Mouse (Mus musculus) adrenal gland, adult 2 months (tissue): ENCODE results near the gene Afm. TPM values are rescaled to one million over a fixed set of nuclear protein-coding genes. Genes with fewer than 3 reads are reported as not detected.

Experiments used
- DNase-seq: peaks from one replicate; pipeline ENCODE4 v3.0.0; 2021
- long read RNA-seq: library from polyadenylated mRNA; stranded (forward); transcript quantifications from one replicate; pipeline ENCODE4 v2.0.0, GENCODE M21; 2021
- polyA plus RNA-seq: library from polyadenylated mRNA; depleted of rRNA; stranded (reverse); fragments of >200 nt; gene quantifications from 2 replicates; pipeline ENCODE4 v1.2.3, GENCODE M21; 2012; rRNA removed
- total RNA-seq, 2 experiments: library from RNA; stranded (reverse); gene quantifications; 2 replicates each; pipeline ENCODE4 v1.2.3; 2021

Gene Afm
- total RNA-seq (1 to 10 TPM in 1 of 2 experiments, not detected in 1; 1.1 TPM), polyA plus RNA-seq (not detected in 2 replicates)
- long read RNA-seq = 0 reads

GRCm38 (mm10) chr5:90518356-90519100 is at the start of gene Afm:
Afm (plus strand) TSS chr5:90518932.
- no peak for DNase-seq

DNA sequence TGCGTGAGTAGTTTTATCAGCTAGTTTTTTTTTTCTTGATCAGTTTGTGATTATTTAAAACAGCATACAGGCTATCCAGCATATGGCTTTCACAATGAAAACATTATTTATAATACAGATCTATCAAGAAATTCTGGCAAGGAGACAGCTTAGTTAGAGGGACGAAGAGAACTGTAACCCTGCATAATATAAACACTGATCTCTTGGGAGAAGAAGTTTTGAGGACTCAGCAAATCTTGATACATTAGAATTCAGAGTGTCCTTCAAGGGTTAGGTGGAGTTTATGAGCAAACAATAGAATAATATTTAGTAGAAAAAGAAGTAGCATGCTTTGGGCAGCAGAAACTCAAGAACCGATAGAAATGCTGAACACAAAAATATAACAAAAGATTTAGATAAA is 47.9 kb upstream of the Afm start:
- DNase-seq = no peak

- DNase-seq = no peak
Measured at GRCm38 (mm10) chr5:90473902-90474301, 44.8 kb upstream of the Afm start.

DNA sequence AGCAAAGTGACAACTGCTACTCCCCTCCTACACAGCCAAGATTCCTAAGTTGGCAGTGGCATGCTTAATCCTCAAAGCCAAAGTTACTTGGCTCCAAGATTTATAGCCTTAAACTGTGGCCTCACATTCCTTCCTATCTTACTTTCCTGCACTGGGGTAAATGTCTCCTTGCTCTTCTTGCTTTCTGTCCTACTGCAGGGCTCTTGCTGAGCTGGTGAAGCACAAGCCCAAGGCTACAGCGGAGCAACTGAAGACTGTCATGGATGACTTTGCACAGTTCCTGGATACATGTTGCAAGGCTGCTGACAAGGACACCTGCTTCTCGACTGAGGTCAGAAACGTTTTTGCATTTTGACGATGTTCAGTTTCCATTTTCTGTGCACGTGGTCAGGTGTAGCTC is 44.4 kb upstream of the Afm start:
- DNase-seq = peak; percentile 37

- no peak for DNase-seq
Measured at GRCm38 (mm10) chr5:90476741-90477140, 42.0 kb upstream of the Afm start.

DNA sequence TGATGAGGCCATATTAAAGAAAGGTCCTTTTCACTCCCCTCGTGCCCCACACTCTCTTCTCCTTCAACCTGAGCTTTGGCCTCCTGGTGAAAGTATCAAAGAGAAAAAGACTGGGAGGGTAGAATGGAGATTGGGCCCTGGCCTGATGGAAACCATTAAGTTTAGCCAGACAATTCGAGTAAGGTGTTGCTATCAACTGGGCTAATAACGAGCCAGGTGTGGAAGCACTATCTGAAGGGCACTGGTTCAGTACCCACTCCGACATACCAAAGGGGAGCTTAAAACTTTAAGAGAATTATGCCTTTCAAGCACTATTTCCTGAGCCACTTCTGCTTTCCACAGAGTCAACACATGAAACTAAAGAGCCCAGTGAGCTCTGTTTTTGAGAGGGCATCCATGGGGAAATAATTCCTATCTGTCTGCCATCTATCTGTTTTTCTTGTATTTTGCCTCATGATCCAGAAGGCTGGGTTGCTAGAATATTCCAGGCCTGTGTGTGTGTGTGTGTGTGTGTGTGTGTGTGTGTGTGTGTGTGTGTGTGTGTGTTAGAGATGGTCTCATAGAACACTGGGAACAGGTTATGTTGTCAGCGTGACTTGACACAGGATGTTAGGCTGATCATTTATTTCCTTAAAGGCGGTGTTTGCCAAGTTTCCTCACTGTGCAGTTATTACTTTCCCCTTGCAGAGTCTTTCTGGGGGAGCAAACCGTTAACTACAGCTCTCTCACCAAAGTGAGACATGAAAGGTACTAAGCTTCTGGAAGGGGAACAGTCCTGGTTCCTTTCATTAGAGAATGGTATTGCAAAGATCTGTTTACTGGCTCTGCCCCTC is 41.2 kb upstream of the Afm start:
- DNase-seq = no peak

GRCm38 (mm10) chr5:90478886-90479285 is 39.8 kb upstream of the Afm start:
- no peak for DNase-seq

GRCm38 (mm10) chr5:90485597-90485996 is 33.1 kb upstream of the Afm start:
- DNase-seq = no peak

GRCm38 (mm10) chr5:90488323-90488722 is 30.4 kb upstream of the Afm start:
- no peak for DNase-seq

- no peak for DNase-seq
Measured at GRCm38 (mm10) chr5:90490518-90490917, 28.2 kb upstream of the Afm start, which contains the start of gene Afp. Afp (plus strand) TSS chr5:90490737.

DNA sequence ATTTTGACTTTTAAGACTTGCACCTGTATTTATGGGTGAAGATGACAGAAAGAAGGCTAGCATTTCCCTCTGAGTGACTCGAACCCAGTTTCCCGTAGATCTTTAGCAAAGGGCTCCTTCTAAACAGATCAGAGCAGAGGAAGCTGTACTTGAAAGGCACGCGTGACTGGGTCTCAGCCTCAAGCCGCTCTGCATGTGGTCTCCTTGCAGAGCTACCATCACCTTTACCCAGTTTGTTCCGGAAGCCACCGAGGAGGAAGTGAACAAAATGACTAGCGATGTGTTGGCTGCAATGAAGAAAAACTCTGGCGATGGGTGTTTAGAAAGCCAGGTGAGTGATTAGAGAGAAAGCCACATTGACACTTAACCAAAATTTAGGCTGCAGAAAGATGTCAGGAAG is 26.3 kb upstream of the Afm start:
- DNase-seq = no peak

DNA sequence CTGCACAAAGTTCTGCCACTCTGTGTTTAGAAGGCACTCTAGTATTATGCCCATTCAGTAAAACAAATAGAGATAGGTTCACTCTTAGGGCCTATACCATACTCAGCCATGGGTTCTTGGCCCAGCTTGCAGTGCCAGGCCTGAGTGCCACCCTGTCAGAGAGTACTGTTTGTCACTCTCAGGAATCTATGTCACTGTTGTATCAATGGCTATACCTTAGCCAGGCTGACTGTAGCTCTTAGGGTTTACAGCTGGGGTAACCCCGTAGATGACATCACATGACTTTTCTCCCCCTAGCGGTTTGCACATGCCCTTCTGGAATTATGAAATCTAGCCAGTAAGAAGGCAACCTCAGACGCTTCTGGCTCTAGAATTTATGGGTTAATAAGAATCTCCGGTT is 24.4 kb upstream of the Afm start:
- DNase-seq = no peak

- no peak for DNase-seq
Measured at GRCm38 (mm10) chr5:90499509-90499908, 19.2 kb upstream of the Afm start.

DNA sequence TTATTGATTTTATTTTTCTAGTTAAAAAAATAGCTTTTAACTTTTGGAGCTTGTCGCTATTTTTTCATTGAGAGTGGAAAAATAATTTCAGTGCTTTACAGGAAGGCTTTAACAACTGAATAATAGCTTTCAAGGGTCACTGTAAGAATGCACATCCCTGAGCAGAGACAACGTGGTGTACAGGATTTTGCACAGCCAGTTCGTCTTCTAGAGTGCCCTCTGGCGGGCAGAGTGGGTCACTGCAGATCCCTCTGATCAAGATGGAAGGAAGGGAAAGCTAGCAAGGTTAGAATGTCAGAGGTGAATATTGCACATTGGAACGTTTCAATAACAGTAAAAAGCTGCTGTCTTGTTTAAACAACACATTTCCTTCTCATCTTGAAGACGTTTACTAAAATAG is 18.0 kb upstream of the Afm start:
- DNase-seq = peak; percentile 66

DNA sequence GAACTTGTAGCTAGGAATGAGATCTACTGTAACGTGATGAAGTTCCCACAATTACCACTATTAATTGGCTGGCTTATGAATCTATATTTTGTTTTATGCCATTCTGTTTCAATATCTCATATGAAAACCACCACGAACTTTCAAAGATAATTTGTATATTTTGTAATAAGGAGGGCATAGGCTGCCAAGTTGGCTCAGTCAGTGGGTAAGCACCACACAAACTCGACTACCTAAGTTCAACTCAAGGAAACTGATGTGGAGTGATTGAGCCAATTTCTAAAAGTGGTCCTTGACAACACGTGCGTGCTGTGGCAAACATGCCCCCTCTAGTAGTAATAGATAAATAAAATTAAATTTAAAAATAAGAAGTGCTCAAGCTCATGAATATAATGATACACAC is 17.0 kb upstream of the Afm start:
- DNase-seq = no peak

- no peak for DNase-seq
Measured at GRCm38 (mm10) chr5:90504742-90505141, 14.0 kb upstream of the Afm start.

DNA sequence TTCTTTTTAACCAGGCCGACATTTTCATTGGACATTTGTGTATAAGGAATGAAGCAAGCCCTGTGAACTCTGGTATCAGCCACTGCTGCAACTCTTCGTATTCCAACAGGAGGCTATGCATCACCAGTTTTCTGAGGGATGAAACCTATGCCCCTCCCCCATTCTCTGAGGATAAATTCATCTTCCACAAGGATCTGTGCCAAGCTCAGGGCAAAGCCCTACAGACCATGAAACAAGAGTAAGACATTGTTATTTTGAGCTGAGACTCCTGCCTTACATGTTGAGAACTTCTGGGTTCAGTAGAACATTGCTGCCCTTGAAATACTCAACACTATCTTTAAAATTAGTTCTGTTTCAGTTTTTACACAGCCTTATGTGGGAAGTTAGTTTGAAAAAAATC is 12.2 kb upstream of the Afm start:
- no peak for DNase-seq

- DNase-seq = no peak
Measured at GRCm38 (mm10) chr5:90507411-90507949, 11.3 kb upstream of the Afm start.

DNA sequence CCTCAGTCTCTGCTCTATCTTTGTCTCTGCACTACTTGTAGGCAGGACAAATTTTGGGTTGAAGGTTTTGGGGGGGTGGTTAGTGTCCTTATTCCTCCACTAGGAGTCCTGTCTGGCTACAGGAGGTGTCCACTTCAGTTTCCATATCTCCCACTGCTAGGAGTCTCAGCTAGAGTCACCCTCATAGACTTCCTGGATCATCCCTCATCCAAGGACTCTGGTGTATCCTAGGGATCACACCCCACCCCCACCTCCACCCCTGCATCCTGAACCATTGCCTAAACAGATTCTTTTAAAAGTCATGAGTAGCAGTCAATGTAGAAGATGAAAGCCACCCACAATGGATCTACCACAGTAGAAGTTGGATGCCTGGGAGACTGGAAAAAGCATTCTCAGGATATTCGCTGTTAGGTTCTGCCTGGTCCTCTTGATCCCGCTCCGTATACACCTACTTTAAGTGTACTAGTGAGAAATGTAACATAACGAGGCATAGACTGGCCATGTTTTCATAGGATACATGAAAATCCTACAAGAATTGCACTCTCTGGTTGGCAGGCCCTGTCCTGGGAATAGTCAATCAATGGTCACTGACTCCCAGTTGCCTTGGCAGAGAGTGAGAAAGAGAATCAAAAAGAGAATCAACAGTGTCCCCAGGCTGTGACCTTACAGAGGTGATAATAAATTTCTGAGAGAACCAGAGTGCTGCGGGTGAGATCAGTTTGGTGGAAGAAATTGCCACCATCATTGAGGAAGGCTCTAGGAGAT is 8.7 kb upstream of the Afm start:
- no peak for DNase-seq

DNA sequence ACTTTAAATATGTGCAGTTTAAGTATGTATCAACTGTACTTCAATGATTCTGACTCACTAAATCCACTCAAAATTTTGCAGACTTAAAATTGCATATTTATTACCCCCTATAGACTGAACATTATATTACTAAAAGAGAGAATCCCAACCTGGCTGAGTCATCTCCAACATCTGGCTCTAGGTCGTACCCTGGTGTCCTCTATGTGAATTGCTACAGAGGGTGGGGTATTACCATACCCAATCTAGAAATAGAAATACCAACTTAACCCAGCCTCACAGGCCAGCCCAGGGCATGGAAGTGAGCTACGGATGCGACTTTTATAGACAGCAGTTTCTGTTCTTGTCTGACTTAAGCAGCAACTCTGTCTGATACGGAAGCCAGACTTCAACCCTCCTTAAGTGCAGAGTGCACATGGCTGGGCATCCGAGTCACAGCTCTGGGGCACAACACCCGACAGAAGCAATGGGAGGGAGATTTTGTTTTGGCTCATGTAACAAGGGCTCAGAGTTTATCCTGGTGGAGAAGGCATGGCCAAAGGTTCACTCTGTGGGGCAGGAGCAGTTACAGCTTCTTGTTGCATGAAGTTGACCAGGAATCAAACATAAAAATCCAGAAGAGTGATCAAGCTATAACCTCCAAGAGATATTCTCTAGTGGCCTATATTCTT is 6.3 kb upstream of the Afm start:
- DNase-seq = no peak

GRCm38 (mm10) chr5:90515561-90515960 is 3.2 kb upstream of the Afm start:
- DNase-seq = no peak

DNA sequence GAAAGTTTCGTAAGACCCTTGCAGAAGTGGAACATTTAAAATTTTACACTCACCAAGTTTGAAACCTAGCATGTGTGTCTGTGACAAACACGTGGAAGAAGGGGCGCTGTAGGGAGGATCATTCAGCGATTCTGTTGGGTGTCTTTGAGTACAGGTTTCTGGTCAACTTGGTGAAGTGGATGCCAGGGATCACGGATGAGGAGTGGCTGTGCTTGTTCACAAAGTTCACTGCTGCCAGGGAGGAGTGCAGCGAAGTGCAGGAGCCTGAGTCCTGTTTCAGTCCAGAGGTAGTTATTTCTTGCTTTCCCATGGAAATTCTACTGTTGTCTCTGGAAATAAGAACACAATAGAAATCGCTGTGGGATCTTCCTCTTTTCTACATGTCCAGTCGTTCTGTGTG is 32.5 kb downstream of the Afm start:
- no peak for DNase-seq
